Mouse (Mus musculus) CH12.LX (cell line): Measurements from ENCODE around the gene Tbck. TPM values are rescaled to one million over a fixed set of nuclear protein-coding genes. Genes with fewer than 3 reads are reported as not detected.

Experiments
- DNase-seq: peaks from one replicate; pipeline ENCODE4 v3.0.0-alpha.2; 2013; ENCODE audit errors: extremely low read depth
- H3K27ac ChIP-seq: 2 replicates; pipeline ENCODE4 v1.5.1; 2012; ENCODE audit warnings: low read depth, mild to moderate bottlenecking, control low read depth, moderate library complexity; ENCODE audit not compliant: insufficient read depth
- H3K27me3 ChIP-seq: replicated peaks from 2 replicates; pipeline ENCODE3; 2012; ENCODE audit warnings: inconsistent platforms
- H3K36me3 ChIP-seq, 2 experiments: replicated peaks in 1 of 2; 2 replicates each; pipeline versions ENCODE3 to v1.6.1; 2012; ENCODE audit warnings: inconsistent platforms in 1 of 2, low read length in 1 of 2, mild to moderate bottlenecking in 1 of 2, mixed read lengths in 1 of 2, moderate library complexity in 1 of 2; ENCODE audit not compliant: control insufficient read depth in 1 of 2, insufficient read depth in 1 of 2
- H3K4me1 ChIP-seq, 2 experiments: 2 replicates each; pipeline ENCODE4 v1.6.1; 2012; ENCODE audit warnings: inconsistent platforms in 1 of 2, moderate library complexity in 1 of 2; ENCODE audit not compliant: insufficient read depth in 2 of 2, control insufficient read depth in 1 of 2
- H3K4me2 ChIP-seq: 2 replicates; pipeline ENCODE4 v1.6.1; 2012; ENCODE audit warnings: low read depth, mild to moderate bottlenecking, control low read depth; ENCODE audit not compliant: poor library complexity, insufficient read depth, severe bottlenecking
- H3K4me3 ChIP-seq, 3 experiments: fragments of 150-350 bp in 1 of 3; sonication (generic) in 1 of 3; replicated peaks in 1 of 3; 2 replicates each; pipeline versions ENCODE3 to v1.5.1; 2011 to 2012; ENCODE audit warnings: low read depth in 2 of 3, low read length in 2 of 3, mild to moderate bottlenecking in 2 of 3, moderate library complexity in 2 of 3, control low read depth in 1 of 3, improper control_type of control experiment in 1 of 3, inconsistent platforms in 1 of 3, mixed read lengths in 1 of 3; ENCODE audit not compliant: poor library complexity in 1 of 3
- H3K79me2 ChIP-seq: replicated peaks from 2 replicates; pipeline ENCODE4 v1.6.1; 2012; ENCODE audit warnings: mild to moderate bottlenecking, moderate library complexity; ENCODE audit not compliant: control insufficient read depth, poor library complexity, insufficient read depth, severe bottlenecking; ENCODE audit errors: extremely low read depth
- H3K9ac ChIP-seq: 2 replicates; pipeline ENCODE4 v1.6.1; 2012; ENCODE audit warnings: low read depth, mild to moderate bottlenecking, control low read depth, moderate library complexity; ENCODE audit not compliant: insufficient read depth
- H3K9me3 ChIP-seq: replicated peaks from 2 replicates; pipeline ENCODE3; 2012; ENCODE audit warnings: low read length, inconsistent platforms, mixed read lengths
- BHLHE40 ChIP-seq: IDR thresholded peaks from 2 replicates; pipeline ENCODE4 v1.6.1; 2011; ENCODE audit warnings: mild to moderate bottlenecking, low read depth, low read length, improper control_type of control experiment
- CHD1 ChIP-seq: IDR thresholded peaks from 2 replicates; pipeline ENCODE4 v1.6.1; 2012; ENCODE audit warnings: low read depth, low read length, improper control_type of control experiment, inconsistent platforms
- CTCF ChIP-seq, 2 experiments: IDR thresholded peaks in 1 of 2; conservative IDR thresholded peaks in 1 of 2; 2 replicates each; pipeline ENCODE4 v1.5.1; 2011 to 2012; ENCODE audit warnings: low read depth in 2 of 2, low read length in 2 of 2, improper control_type of control experiment in 1 of 2, inconsistent platforms in 1 of 2, mild to moderate bottlenecking in 1 of 2, moderate library complexity in 1 of 2
- E2F4 ChIP-seq: IDR thresholded peaks from 2 replicates; pipeline ENCODE4 v1.6.1; 2011; ENCODE audit warnings: low read depth, low read length, improper control_type of control experiment; ENCODE audit not compliant: insufficient replicate concordance
- ELF1 ChIP-seq: IDR thresholded peaks from 2 replicates; pipeline ENCODE4 v1.6.1; 2014; ENCODE audit warnings: low read depth, mild to moderate bottlenecking, inconsistent platforms, low read length, improper control_type of control experiment
- HCFC1 ChIP-seq: IDR thresholded peaks from 2 replicates; pipeline ENCODE4 v1.6.1; 2012; ENCODE audit warnings: low read depth, mild to moderate bottlenecking, inconsistent platforms, low read length, improper control_type of control experiment
- JUND ChIP-seq: conservative IDR thresholded peaks from 2 replicates; pipeline ENCODE4 v1.6.1; 2011; ENCODE audit warnings: low read depth, low read length, improper control_type of control experiment
- KAT2A ChIP-seq: IDR thresholded peaks from 2 replicates; pipeline ENCODE4 v1.6.1; 2012; ENCODE audit warnings: low read length, improper control_type of control experiment, inconsistent platforms; ENCODE audit not compliant: insufficient replicate concordance
- MAFK ChIP-seq: IDR thresholded peaks from 2 replicates; pipeline ENCODE4 v1.6.1; 2011; ENCODE audit warnings: low read length, improper control_type of control experiment; ENCODE audit not compliant: insufficient replicate concordance
- MAX ChIP-seq: IDR thresholded peaks from 2 replicates; pipeline ENCODE4 v1.6.1; 2011; ENCODE audit warnings: low read length, improper control_type of control experiment
- MAZ ChIP-seq: IDR thresholded peaks from 2 replicates; pipeline ENCODE4 v1.6.1; 2012; ENCODE audit warnings: low read depth, mild to moderate bottlenecking, inconsistent platforms, low read length, improper control_type of control experiment, moderate library complexity
- MEF2A ChIP-seq: IDR thresholded peaks from 2 replicates; pipeline ENCODE4 v1.6.1; 2014; ENCODE audit warnings: low read depth, mild to moderate bottlenecking, inconsistent platforms, low read length, improper control_type of control experiment, borderline replicate concordance
- NELFE ChIP-seq: IDR thresholded peaks from 2 replicates; pipeline ENCODE4 v1.6.1; 2011; ENCODE audit warnings: low read depth, low read length, improper control_type of control experiment
- NRF1 ChIP-seq: IDR thresholded peaks from 2 replicates; pipeline ENCODE4 v1.6.1; 2014; ENCODE audit warnings: low read depth, mild to moderate bottlenecking, inconsistent platforms, low read length, improper control_type of control experiment, moderate library complexity
- POLR2A ChIP-seq: IDR thresholded peaks from 2 replicates; pipeline ENCODE4 v1.6.1; 2011; ENCODE audit warnings: low read depth, mild to moderate bottlenecking, improper control_type of control experiment, low read length
- POLR2AphosphoS2 ChIP-seq: IDR thresholded peaks from 2 replicates; pipeline ENCODE4 v1.6.1; 2011; ENCODE audit warnings: low read depth, low read length, improper control_type of control experiment
- RAD21 ChIP-seq: IDR thresholded peaks from 2 replicates; pipeline ENCODE4 v1.6.1; 2011; ENCODE audit warnings: low read depth, mild to moderate bottlenecking, low read length, improper control_type of control experiment, moderate library complexity
- SMC3 ChIP-seq: IDR thresholded peaks from 2 replicates; pipeline ENCODE4 v1.6.1; 2011; ENCODE audit warnings: low read depth, low read length, improper control_type of control experiment
- UBTF ChIP-seq: IDR thresholded peaks from 2 replicates; pipeline ENCODE4 v1.6.1; 2012; ENCODE audit warnings: low read depth, mild to moderate bottlenecking, inconsistent platforms, low read length, improper control_type of control experiment, moderate library complexity
- ZC3H11A ChIP-seq: IDR thresholded peaks from 2 replicates; pipeline ENCODE4 v1.6.1; 2012; ENCODE audit warnings: low read depth, mild to moderate bottlenecking, inconsistent platforms, low read length, improper control_type of control experiment
- dilution Hi-C: fragments of 300-500 bp; cut with MboI; formaldehyde crosslinking; loops from 2 replicates; pipeline ENCODE4 v1.14.3; 2020; ENCODE audit warnings: low sequenced_read_pairs; ENCODE audit not compliant: extremely low pct_unique_long_range_greater_than_20kb, extremely low pct_ligation_motif_present
- in situ Hi-C: fragments of 300-500 bp; cut with MboI; formaldehyde crosslinking; loops from 3 replicates; pipeline ENCODE4 v1.14.3; 2019; ENCODE audit warnings: low sequenced_read_pairs, low pct_ligation_motif_present, low pct_unique_long_range_greater_than_20kb, mixed read lengths
- polyA plus RNA-seq: library from polyadenylated mRNA; unstranded; fragments of >175 nt; gene quantifications from 2 replicates; pipeline ENCODE4 v1.2.1, GENCODE M21; 2012; ENCODE audit warnings: low read depth; ENCODE audit not compliant: insufficient read length
- total RNA-seq, 2 experiments: library from RNA; depleted of rRNA; stranded (reverse); fragments of 300-350 nt in 1 of 2; fragments of >200 nt in 1 of 2; gene quantifications; 2 replicates each; pipeline ENCODE4 v1.2.3; 2012 to 2014

Tbck gene
- total and polyA plus RNA-seq, 3 experiments = 9.2 to 18.7 (median 14.5) TPM

- Histone ChIP-seq H3K4me1 (no peaks in the 10 kb centered on the region), H3K36me3 (peaks cover 9 to 49% of the 10 kb centered on the region in 2 experiments), H3K27me3 (no peaks in the 10 kb centered on the region), H3K79me2 (no peaks in the 10 kb centered on the region)
- TF ChIP-seq NELFE = no peak
- TF ChIP-seq MEF2A = no peak
- TF ChIP-seq E2F4 = no peak
- TF ChIP-seq ZC3H11A = no peak
- no peak for TF ChIP-seq KAT2A
- no peak for TF ChIP-seq ELF1
- no peak for TF ChIP-seq POLR2AphosphoS2
- no peak for TF ChIP-seq MAFK
- no peak for TF ChIP-seq JUND
- no peak for TF ChIP-seq NRF1
- TF ChIP-seq, all 38 proteins: peak for 0
- Histone ChIP-seq H3K9me3 (no peaks in the 10 kb centered on the region), H3K27ac (no peak overlapping the region), H3K4me3 (no peak overlapping the region), H3K4me2 (no peak overlapping the region), H3K9ac (no peak overlapping the region)
- in situ Hi-C loops = loop anchor here (10.0 kb wide), 1 partner anchor 199 kb away; no protein-coding TSS in a partner anchor
- DNase-seq = no peak
- dilution Hi-C loops = no loop called here
Measured at GRCm38 (mm10) chr3:132704216-132704615, 20.3 kb downstream of the Tbck start.

GRCm38 (mm10) chr3:132706977-132707376, 23.0 kb downstream of the Tbck start:
- dilution Hi-C loops (no loop called here), in situ Hi-C loops (loop anchor here (10.0 kb wide), 1 partner anchor 202 kb away; no protein-coding TSS in a partner anchor)
- Histone ChIP-seq H3K9ac (no peak overlapping the region), H3K27ac (no peak overlapping the region)
- no peak for TF ChIP-seq BHLHE40
- peak in 1 of 2 experiments; percentile 47; a peak in 2 of 4 replicates for TF ChIP-seq CTCF (conservative IDR thresholded peaks at IDR 0.05 in 1 of 2, IDR thresholded peaks at IDR 0.05 in 1 of 2; ENCODE audit: low read depth in 2 of 2, low read length in 2 of 2)
- TF ChIP-seq NRF1 = no peak
- no peak for TF ChIP-seq POLR2A
- no peak for TF ChIP-seq POLR2AphosphoS2
- no peak for TF ChIP-seq KAT2A
- TF ChIP-seq MAX = 0 out of 2 replicates have a peak, but pooled peaks have one; percentile 39
- TF ChIP-seq UBTF = no peak
- no peak for TF ChIP-seq E2F4
- no peak for TF ChIP-seq CHD1
- TF ChIP-seq MAFK = no peak
- peak; percentile 30 for TF ChIP-seq RAD21
- TF ChIP-seq HCFC1 = no peak
- no peak for TF ChIP-seq JUND
- no peak for TF ChIP-seq MAZ
- TF ChIP-seq NELFE = no peak
- TF ChIP-seq SMC3 = peak; percentile 15; the same call in 1 of the 2 replicates
- TF ChIP-seq, all 38 proteins: peak for 4
- Histone ChIP-seq H3K36me3 (peaks cover 8 to 34% of the 10 kb centered on the region in 2 experiments), H3K79me2 (no peaks in the 10 kb centered on the region), H3K4me2 (no peak overlapping the region), H3K27me3 (no peaks in the 10 kb centered on the region), H3K9me3 (no peaks in the 10 kb centered on the region), H3K4me1 (no peaks in the 10 kb centered on the region), H3K4me3 (no peak overlapping the region)
- DNase-seq = no peak
